Mouse (Mus musculus): ENCODE data around the gene Samd8.

DNA sequence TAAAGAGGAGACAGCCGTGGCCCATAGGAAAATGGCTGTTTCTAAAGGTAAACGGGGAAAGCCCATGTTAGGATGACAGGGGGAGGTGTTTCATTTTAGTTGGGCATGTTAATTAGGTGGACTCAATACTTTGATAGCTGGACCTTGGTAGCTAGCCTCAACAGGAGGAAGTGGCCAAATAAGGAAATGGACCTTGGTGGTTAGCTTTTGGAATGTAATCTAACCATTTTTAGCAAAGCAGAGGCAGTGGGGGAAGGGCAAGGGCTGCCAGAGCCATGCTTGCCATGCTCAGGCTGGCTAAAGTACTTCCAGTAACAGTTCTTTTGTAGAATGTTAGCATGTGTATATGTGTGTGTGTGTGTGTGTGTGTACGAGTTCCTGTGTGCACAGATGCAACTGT is 63.5 kb downstream of the Samd8 start:
- TF ChIP-seq CTCF (IDR thresholded peaks at IDR 0.05; ENCODE audit: low read depth, low read length) (no peak), POLR2A (IDR thresholded peaks at IDR 0.05; ENCODE audit: extremely low read depth, insufficient read depth, low read length) (no peak)
